Comparison of ENCODE assay signal across 9 mouse cellular contexts in the genomic region with DNA sequence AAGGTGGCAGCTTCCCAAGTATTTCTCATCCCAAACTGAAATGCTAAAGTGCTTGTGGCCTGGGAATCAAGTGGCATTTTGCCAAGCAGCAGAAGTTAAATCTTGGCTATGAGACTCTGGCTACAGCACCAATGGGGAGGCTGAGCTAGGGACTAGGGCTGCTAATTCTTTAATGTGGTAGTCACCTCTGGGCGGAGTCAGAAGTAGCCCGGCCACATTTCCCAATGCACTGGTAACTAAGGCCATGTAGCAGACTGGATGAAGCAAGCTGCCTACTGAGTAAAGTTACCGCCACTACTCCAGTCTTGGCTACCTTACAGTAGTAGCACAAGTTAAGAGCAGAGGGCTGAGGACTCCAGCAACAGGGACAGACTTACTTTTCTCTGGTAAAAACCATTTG. TPM values are rescaled to one million over a fixed set of nuclear protein-coding genes. Genes with fewer than 3 reads are reported as not detected.
DNase-seq lines count a peak whose midpoint lies in the region; ATAC-seq and TF ChIP-seq lines count a peak whose summit lies in the region.
"Had no signal": no experiment of that assay in that cellular context is flagged by ENCODE, and none has a peak within 500 bp of the region (broad histone marks: within the 10 kb centered on the region; RNA-seq: fewer than 3 reads in every experiment).

No protein-coding gene starts in this region.

- H3K4me2 ChIP-seq in liver, embryonic 11.5 days: peak overlapping the region; percentile 62
- no peak overlapping the region for H3K4me2 ChIP-seq in forebrain, embryonic 11.5 days (ENCODE audit: low read depth, low read length, severe bottlenecking)

- H3K27me3 ChIP-seq in G1E (ENCODE audit: insufficient read depth, low read length): no peaks in the 10 kb centered on the region; the same call in 1 of the 2 replicates
- H3K27me3 ChIP-seq in liver, embryonic 11.5 days (replicated peaks; ENCODE audit: control insufficient read depth, insufficient read depth, low read length): no peaks in the 10 kb centered on the region
- H3K27me3 ChIP-seq in forebrain, embryonic 11.5 days (ENCODE audit: control insufficient read depth, insufficient read depth, low read length): no peaks in the 10 kb centered on the region

- H3K4me1 ChIP-seq in G1E (ENCODE audit: insufficient read depth, low read depth, low read length): peaks cover 77% of the 10 kb centered on the region
- H3K4me1 ChIP-seq in liver, embryonic 11.5 days (replicated peaks; ENCODE audit: control insufficient read depth, insufficient read depth, low read length): peaks cover 43% of the 10 kb centered on the region
- peaks cover 9% of the 10 kb centered on the region; the same call in 1 of the 2 replicates for H3K4me1 ChIP-seq in forebrain, embryonic 11.5 days (replicated peaks; ENCODE audit: control insufficient read depth, insufficient read depth, low read length)

- intact Hi-C loops in gastrocnemius, postnatal 14 days (cut with DNase I; ENCODE audit: low total_unique reads): no loop called here

- WGBS in liver, embryonic 11.5 days: 70% methylated on average over 3 of the region's 3 CpGs
- 95% methylated on average over 3 of the region's 3 CpGs for WGBS in forebrain, embryonic 11.5 days

- H3K4me3 ChIP-seq in G1E (ENCODE audit: low read depth, low read length): peak overlapping the region; percentile 11; the same call in 1 of the 2 replicates
- peak overlapping the region; percentile 49 for H3K4me3 ChIP-seq in liver, embryonic 11.5 days (ENCODE audit: low read depth, low read length)
- no peak overlapping the region for H3K4me3 ChIP-seq in forebrain, embryonic 11.5 days (ENCODE audit: low read depth, low read length)

- H3K9ac ChIP-seq in liver, embryonic 11.5 days (ENCODE audit: low read depth, low read length): peak overlapping the region; percentile 64
- H3K9ac ChIP-seq in forebrain, embryonic 11.5 days (ENCODE audit: low read length): no peak overlapping the region

- peak; percentile 26 for DNase-seq in gastrocnemius, postnatal 14 days
- no peak for DNase-seq in gastrocnemius, adult 18-20 months (ENCODE audit: low spot score)
- no peak for DNase-seq in G1E (ENCODE audit: low spot score)
- no peak for DNase-seq in liver, embryonic 11.5 days (ENCODE audit: low spot score)
- DNase-seq in layer of hippocampus, adult 11-12 months (ENCODE audit: low spot score): no peak
- DNase-seq in forebrain, embryonic 11.5 days (ENCODE audit: low spot score): no peak
- DNase-seq: right cerebral cortex, postnatal 14 days had no signal

- H3K9me3 ChIP-seq in G1E (replicated peaks): no peaks in the 10 kb centered on the region
- no peaks in the 10 kb centered on the region for H3K9me3 ChIP-seq in liver, embryonic 11.5 days (ENCODE audit: control insufficient read depth, low read length)
- H3K9me3 ChIP-seq in forebrain, embryonic 11.5 days (ENCODE audit: control insufficient read depth, low read length): no peaks in the 10 kb centered on the region

- TF ChIP-seq CTCF in G1E (IDR thresholded peaks at IDR 0.05; ENCODE audit: low read depth, low read length): no peak

- H3K27ac ChIP-seq in liver, embryonic 11.5 days (ENCODE audit: low read depth, low read length): peak overlapping the region; percentile 23
- H3K27ac ChIP-seq in forebrain, embryonic 11.5 days (ENCODE audit: low read depth, low read length): no peak overlapping the region

- ATAC-seq in G1E (ENCODE audit: extremely low read depth, insufficient number of reproducible peaks, low FRiP score, poor library complexity, severe bottlenecking): no peak
- peak; percentile 27; the same call in 1 of the 2 replicates for ATAC-seq in granulocyte monocyte progenitor cell, adult 5-6 weeks (replicated peaks; ENCODE audit: poor library complexity, severe bottlenecking)
- ATAC-seq in liver, embryonic 11.5 days (replicated peaks; ENCODE audit: low FRiP score): 0 out of 2 replicates have a peak, but pooled peaks have one; percentile 24
- no peak for ATAC-seq in monocyte, adult 5-6 weeks (replicated peaks; ENCODE audit: insufficient number of reproducible peaks, low FRiP score, low TSS enrichment, poor library complexity, severe bottlenecking)
- no peak for ATAC-seq in forebrain, embryonic 11.5 days (replicated peaks; ENCODE audit: low FRiP score)

- H3K36me3 ChIP-seq in G1E (replicated peaks): peaks cover 6% of the 10 kb centered on the region
- peaks cover 3% of the 10 kb centered on the region; the same call in 1 of the 2 replicates for H3K36me3 ChIP-seq in liver, embryonic 11.5 days (ENCODE audit: control insufficient read depth, insufficient read depth, low read length)
- H3K36me3 ChIP-seq in forebrain, embryonic 11.5 days (ENCODE audit: control insufficient read depth, insufficient read depth, low read length): no peaks in the 10 kb centered on the region

RNA-seq across cellular contexts. Expression of gene Gab1, which starts 12.7 kb away (rescaled TPM):
- total RNA-seq in gastrocnemius, postnatal 14 days (2021): 10 to 100 TPM; 12.7 to 15.2 TPM
- 10 to 100 TPM; 10.6 to 11.9 TPM for total RNA-seq in gastrocnemius, adult 18-20 months (2021)
- total RNA-seq in G1E (2014; fragmentation: Nextera tagmentation): 20.8 and 28.2 TPM in 2 replicates
- total RNA-seq in G1E (2017): 3.9 and 4.4 TPM in 2 replicates
- polyA plus RNA-seq in G1E (2012): 2.7 and 3.0 TPM in 2 replicates
- 1.8 and 3.6 TPM in 2 replicates for total RNA-seq in granulocyte monocyte progenitor cell, adult 5-6 weeks (2014; fragmentation: Nextera tagmentation)
- total RNA-seq in granulocyte monocyte progenitor cell, adult 5-6 weeks (2017): 1.8 and 2.4 TPM in 2 replicates
- polyA plus RNA-seq in liver, embryonic 11.5 days (2014; fragmentation: Nextera tagmentation; extraction: Ambion mirVana): 19.5 and 20.6 TPM in 2 replicates
- 0.43 to 0.49 TPM in 2 of 3 replicates, not detected in the other for total RNA-seq in monocyte, adult 5-6 weeks (2017)
- polyA plus RNA-seq in forebrain, embryonic 11.5 days (2014; fragmentation: Nextera tagmentation; extraction: Ambion mirVana): 19.1 TPM in 2 replicates

Comparison
In these comparisons a context has a peak if more than half of its experiments do, and no peak if none do; other contexts are left out.
1. ATAC-seq: peak in granulocyte monocyte progenitor cell, adult 5-6 weeks (single experiment) and liver, embryonic 11.5 days (single experiment); none in G1E (single experiment), monocyte, adult 5-6 weeks (single experiment) and forebrain, embryonic 11.5 days (single experiment).